Mouse (Mus musculus) C2C12 (cell line): ENCODE data around the gene Ccdc180.

ENCODE experiments used
- CTCF ChIP-seq: IDR thresholded peaks from one replicate; pipeline ENCODE4 v1.5.1; 2011; ENCODE audit not compliant: control insufficient read depth, insufficient read depth, insufficient read length
- USF1 ChIP-seq: IDR thresholded peaks from one replicate; pipeline ENCODE4 v1.6.1; 2011; ENCODE audit warnings: low read depth, mild to moderate bottlenecking, control low read depth, moderate library complexity

- no peak for TF ChIP-seq CTCF
- TF ChIP-seq USF1: peak; percentile 9
Measured at GRCm38 (mm10) chr4:45872147-45872546, 18.0 kb upstream of the Ccdc180 start.
